Mouse (Mus musculus): ENCODE measurements at regions not wholly inside any gene's neighbourhood (a gene's known extent, or its start where the extent isn't known, plus 50 kb on each side); places are given as distances from the start of the nearest gene placed in this dataset.

DNA sequence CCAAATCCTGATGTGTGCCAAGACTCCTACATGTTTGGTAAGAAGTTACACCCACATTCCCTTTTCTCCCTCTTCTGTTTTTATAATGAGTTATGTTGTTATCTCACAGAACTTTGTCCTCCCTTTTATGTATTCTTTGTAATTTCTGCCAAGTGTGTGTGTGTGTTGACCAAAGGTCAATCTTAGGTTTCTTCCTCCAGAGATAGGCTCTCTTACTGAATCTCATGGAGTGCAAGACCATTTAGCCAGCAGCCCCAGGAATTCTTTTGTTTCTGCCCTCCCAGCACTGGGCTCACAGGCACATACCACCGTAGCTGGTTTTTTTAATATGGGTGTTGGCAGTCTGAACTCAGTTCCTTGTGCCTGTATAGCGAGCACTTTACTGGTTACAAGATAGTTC is 119.8 kb upstream of the Pmfbp1 start:
- TF ChIP-seq CTCF (IDR thresholded peaks at IDR 0.05; ENCODE audit: borderline replicate concordance, insufficient read depth, low read length) (no peak), POLR2A (IDR thresholded peaks at IDR 0.05; ENCODE audit: low read depth, low read length) (no peak)
